Mouse (Mus musculus) heart, postnatal 36 days (tissue): ENCODE results near the gene Coro2a. TPM values are rescaled to one million over a fixed set of nuclear protein-coding genes. Genes with fewer than 3 reads are reported as not detected.
"Not testable (repeated sequence)": the region's sequence is repeated elsewhere in the genome, so short reads cannot be mapped to it uniquely, and the experiment has no call there.

Experiments
- DNase-seq, 2 experiments: peaks; one replicate each; pipeline ENCODE4 v3.0.0; 2021 to 2022
- intact Hi-C: fragments of 180-260 bp; cut with DNase I; formaldehyde crosslinking; loops from one replicate; pipeline ENCODE4 v1.15.1; 2025
- total RNA-seq, 2 experiments: library from RNA; stranded (reverse); gene quantifications; 2 replicates each; pipeline ENCODE4 v1.2.3; 2021

The Coro2a gene
- total RNA-seq, 2 experiments from 2014 or later = 0.28 to 0.46 TPM

DNA sequence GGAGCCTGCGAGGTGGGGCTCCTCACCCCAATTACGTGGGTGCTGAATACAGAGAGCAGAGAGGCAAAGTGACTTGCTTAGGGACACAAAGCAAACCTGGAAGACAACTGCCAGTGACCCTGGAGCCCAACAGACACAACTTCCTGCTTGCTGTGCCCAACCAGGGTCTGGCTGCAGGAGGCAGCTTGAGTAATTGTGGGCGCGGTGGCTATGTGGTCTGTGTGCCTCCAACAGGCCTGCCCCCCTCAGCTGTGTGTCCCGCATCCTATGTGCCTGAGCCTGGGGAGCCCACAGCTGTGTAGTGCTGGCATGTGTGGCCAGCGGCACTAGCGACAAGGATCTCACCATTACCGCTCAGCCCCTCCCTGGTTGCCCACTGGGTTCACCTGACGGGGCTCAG, 12.6 kb upstream of the Coro2a start:
- intact Hi-C loops = loop anchor here (5.0 kb wide), 1 partner anchor 423 kb away; no protein-coding TSS in a partner anchor
- DNase-seq = no peak

GRCm38 (mm10) chr4:46613618-46614017, 11.6 kb upstream of the Coro2a start:
- DNase-seq = no peak
- intact Hi-C loops = loop anchor here (5.0 kb wide), 1 partner anchor 424 kb away; no protein-coding TSS in a partner anchor

DNA sequence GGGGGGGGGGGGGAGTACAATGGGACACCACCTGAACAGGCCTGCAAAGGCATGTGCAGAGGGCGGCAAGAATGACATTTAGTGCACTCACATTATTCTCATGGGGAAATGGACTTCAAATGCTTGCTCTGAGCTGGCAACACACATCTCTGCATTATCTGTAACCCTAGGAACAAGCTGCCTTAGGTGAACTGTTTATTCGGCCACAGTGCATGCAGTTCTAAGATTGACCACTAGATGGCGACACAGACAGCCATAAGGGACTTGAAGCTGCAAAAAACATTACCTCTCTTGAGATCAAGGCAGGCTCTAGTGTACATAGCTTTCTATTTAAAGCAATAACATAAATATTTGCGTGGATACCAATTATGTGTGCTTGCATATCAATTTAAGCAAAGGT, 9.2 kb upstream of the Coro2a start:
- DNase-seq = peak; percentile 86 to 92
- intact Hi-C loops = loop anchor here (1.0 to 5.0 kb wide), 2 partner anchors 46 to 426 kb away; no protein-coding TSS in a partner anchor

DNA sequence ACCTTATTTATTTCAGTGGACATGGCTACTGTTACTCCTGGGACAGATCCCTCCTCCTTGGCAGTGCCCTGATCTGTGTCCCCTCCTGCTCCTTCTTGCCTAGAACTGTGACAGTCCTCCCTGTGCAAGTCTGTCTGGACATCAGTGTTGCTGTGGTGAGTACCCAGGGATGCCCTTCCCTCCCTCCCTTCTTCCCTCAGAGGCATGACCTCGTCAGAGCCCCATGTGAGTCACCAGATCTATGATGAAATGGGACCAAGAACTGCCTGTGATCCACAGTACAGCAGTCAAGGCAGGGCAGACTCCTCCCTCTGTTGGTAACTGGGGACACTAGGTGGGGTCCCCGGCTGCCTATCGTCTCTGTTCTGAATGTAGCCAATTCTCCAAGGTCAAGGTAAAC, 5.6 kb upstream of the Coro2a start:
- intact Hi-C loops = no loop called here

GRCm38 (mm10) chr4:46605451-46605850, 3.4 kb upstream of the Coro2a start:
- intact Hi-C loops = no loop called here
- no peak for DNase-seq

More for the DNA sequence above, 5.6 kb upstream of the Coro2a start:
- DNase-seq = no peak

DNA sequence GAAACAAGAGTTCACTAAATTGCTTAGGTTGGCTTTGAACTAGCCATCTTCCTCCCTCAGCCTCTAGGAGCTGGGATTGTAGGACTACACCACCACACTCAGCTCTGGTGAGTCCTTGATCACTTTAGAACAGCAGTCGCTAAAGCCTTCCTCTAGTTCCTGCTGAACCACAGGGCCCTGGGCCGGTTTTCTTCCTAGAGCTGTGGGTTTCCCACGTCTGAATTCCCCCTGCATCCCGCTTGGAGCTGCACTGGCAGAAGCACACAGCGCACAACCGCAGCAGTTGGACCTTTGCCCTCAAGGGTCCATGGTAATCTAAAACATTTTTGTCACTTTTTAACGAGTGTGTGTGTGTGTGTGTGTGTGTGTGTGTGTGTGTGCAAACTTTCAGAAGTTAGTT, 702 bp upstream of the Coro2a start:
- DNase-seq = no peak
- intact Hi-C loops = no loop called here

GRCm38 (mm10) chr4:46601258-46601843, 651 bp downstream of the Coro2a start:
- intact Hi-C loops = no loop called here
- no peak for DNase-seq

DNA sequence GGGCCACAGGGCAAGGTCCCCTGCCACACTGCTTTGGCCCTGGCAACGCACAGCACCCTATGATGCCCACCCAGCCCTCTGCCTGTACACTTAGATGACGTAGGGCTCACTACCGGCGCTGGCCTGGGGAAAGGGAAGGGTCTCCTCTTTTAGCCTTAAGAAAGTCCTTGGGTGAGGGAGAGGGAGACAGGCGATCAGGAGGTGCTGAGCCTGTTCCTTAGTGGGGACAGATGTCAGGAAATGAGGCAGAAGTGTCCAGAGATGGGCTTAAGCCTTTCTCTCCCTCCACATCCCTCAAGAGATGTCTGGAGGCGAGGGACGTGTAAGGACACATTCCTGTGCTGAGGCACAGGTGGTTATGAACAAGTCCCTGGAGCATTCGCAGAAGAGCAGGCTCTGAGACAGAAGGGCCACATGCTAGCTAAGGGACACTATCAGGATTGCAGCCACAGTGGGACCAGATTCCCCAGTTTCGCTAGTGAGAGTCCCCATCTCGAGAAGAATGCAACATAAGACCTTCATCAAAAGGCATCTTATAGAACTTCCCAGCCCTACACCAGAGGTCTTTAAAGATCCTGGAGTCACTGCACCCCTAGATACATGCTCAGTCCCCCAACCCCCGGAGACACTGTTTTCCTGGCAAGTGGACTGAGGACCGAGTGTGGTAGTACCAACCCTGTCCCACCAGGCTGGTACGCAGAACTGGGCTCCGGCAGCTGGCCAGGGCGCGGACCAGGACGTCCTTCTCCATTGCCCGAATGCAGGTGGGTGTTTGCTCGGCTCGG, 1.3 kb downstream of the Coro2a start:
- DNase-seq = no peak
- intact Hi-C loops = no loop called here

GRCm38 (mm10) chr4:46599609-46600008, 2.4 kb downstream of the Coro2a start:
- intact Hi-C loops, DNase-seq: not testable (repeated sequence)

DNA sequence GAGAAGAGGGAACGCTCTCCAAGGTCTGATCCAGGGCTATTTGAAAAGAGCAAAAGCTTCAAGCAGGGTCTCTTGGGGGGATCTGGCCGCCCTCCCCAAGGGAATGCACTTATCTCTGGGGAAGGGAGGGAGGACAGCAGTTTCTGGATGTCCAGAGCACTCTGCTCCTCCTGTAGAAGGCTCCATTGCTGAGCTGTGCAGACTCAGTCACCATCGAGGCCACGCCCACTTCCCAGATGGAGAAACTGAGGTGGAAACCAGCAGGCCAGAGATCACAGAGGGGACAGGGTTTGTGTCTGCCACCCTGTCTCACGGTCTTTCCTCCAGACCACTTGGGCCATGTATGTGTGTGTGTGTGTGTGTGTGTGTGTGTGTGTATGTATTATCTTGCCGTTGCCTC, 3.0 kb downstream of the Coro2a start:
- no peak for DNase-seq
- intact Hi-C loops = no loop called here

- no peak for DNase-seq
- intact Hi-C loops = no loop called here
Observed at GRCm38 (mm10) chr4:46598111-46598510, 3.9 kb downstream of the Coro2a start.

- no peak for DNase-seq
- intact Hi-C loops = no loop called here
Observed at GRCm38 (mm10) chr4:46597286-46597961, 4.6 kb downstream of the Coro2a start.

- intact Hi-C loops = no loop called here
- DNase-seq = no peak
Observed at GRCm38 (mm10) chr4:46596398-46596797, 5.6 kb downstream of the Coro2a start.

GRCm38 (mm10) chr4:46594131-46594530, 7.9 kb downstream of the Coro2a start:
- intact Hi-C loops = no loop called here

DNA sequence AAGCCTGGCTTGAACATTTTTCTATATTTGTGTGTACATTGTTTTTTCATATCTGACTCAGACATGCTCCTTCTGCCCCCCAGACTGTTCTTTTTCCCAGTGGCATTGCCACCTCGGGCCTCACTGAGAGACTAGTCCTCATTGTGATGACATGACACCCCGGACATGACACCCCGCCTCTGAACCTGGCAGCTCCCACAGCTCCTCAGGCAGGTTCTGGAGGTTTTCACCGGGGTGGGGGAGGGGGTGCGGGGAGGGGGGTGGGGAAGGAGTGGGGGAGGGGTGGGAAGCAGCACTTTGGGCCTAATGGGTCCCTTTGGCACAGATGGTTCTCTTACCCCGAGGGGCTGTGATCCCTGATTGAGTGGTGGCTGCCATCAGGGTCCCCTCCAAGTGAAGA, 8.5 kb downstream of the Coro2a start:
- intact Hi-C loops = no loop called here
- no peak for DNase-seq

More at GRCm38 (mm10) chr4:46594131-46594530, 7.9 kb downstream of the Coro2a start:
- DNase-seq = no peak

DNA sequence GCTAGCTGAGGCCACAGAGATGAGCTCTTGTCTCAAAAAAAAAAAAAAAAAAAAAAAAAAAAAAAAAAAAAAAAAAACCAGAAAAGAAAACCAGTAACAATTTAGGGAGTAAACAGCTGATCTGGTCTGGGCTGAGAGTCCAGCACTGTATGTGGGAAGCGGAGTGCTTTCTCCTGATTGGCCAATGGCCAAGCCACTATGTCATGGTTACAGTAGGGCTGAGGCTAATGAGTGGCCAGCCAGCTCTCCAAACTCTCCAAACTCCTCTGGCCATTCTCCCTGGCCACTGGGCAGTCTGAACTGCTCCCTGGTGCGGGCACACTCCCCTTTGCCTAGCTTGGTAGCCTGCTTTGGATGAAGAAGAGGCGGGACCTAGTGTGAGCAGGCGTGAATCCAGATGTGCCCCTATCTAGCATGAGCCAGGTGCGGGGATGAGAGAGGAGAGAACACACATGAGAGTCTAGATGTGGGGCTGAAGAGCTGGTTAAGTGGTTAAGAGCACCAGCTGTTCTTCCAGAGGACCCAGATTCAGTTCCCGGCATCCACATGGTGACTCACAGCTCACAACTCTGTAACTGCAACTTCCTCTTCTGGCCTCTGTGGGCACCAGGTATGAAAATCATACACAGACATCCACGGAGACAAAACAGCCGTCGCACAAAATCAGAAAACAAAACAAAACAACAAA, 10.0 kb downstream of the Coro2a start:
- intact Hi-C loops = no loop called here

DNA sequence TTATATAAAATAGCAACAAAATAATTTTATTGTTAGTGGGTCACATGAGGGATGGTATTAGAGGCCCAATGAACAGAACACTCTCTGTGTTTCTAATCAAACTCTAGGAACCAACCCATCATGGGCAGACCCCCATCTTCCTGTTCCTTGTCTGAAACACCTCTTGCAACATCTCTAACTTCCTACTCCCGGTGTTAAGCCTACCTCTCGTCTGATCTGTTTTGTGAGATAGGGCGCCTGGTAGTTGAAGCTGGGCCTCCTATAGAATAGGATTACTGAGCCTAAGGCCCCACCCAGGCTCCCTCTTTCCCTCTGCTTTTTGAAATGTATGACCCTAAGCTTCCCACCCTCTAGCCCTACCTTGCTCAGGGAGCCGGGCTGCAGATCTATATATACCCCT, 11.2 kb downstream of the Coro2a start:
- intact Hi-C loops = no loop called here

More for the DNA sequence above, 10.0 kb downstream of the Coro2a start:
- no peak for DNase-seq

DNA sequence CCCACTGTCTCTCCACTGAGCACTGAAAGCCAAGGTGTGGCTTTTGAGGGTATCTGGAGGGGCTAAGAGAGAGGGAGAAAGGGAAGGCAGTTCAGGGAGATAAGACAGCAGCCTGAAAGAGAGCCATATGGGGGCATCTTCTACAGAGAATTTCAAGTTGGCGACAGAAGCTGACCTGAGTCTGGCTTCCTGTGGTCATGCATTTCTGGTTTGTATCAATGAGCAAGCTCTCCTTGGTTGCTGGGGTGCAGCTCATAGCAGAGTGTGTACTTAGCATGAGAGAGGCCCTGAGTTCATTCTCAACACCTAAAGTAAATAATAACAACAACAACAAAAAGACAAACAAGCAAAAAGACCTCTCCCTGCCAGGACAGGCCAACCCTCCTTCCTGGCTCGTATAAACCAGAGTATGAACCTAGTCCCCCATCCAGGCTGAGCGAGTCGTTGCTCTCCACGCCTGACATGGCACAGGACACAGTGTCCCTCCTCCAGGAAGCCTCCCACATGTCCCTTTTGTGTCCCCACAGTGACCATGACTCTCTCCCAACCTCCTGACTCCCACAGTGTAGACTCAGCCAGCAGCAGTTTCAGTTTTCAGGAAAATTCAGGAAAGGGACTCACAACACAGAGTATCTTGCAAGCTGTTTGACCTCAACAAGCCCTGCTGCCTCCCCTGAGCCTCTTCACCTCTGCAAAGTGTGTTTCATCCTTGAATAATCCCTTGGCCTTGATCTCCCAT, 11.9 kb downstream of the Coro2a start:
- no peak for DNase-seq
- intact Hi-C loops = no loop called here

More for the DNA sequence above, 11.2 kb downstream of the Coro2a start:
- DNase-seq = no peak

DNA sequence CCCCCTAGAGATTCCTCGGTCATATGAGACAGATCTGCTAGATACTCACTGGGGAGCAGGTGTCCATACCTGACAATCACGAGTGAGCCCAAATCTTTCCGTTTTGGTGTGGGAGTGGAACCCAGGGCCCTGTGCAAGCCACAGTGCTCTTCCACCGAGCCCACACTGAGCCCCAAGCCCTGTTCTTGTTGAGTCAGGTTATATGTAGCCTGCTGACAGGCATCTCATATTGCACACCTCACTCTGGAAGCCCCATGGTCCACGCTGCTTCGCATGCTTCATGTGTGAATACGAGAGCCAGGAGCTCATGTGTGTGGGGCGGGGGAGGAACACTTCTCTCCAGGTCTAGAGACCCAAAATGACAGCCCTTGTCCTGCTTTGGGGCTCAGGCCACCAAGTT, 12.9 kb downstream of the Coro2a start:
- intact Hi-C loops = no loop called here
- no peak for DNase-seq

- intact Hi-C loops = no loop called here
- no peak for DNase-seq
Observed at GRCm38 (mm10) chr4:46586473-46586872, 15.5 kb downstream of the Coro2a start.
